Mouse (Mus musculus): ENCODE results near the gene Btbd35f10. TPM values are rescaled to one million over a fixed set of nuclear protein-coding genes. Genes with fewer than 3 reads are reported as not detected.

Gene Btbd35f10
- polyA plus RNA-seq (2017; shearing (Covaris generic)), result not detected

DNA sequence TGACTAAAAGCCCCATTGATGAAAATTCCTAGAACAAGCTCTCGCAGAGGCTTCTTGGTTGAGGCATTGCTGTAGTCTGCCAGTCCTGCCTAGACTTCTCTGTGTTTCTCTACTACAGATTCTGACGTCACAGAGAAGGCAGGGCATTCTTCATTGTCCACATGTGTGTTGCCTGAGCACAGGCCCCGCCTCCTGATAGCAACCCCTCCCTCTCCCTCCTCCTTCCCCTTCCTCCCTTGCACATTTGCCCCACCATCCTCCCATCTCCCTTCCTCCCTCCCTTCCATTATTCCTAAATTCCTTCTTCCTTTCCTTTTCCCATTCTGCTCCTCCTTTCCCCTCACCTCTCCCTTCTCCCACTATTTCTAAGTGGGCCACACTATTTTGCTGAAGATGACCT, at the start of gene Btbd35f10:
Btbd35f10 (minus strand) TSS at position 101 of the 400 bp plus-strand sequence.

Other genes starting within 250 kb of the Btbd35f10 start
- gene Btbd35f18, start 52.7 kb downstream of the Btbd35f10 start, polyA plus RNA-seq (2017; shearing (Covaris generic)), result not detected
- gene Btbd35f16, start 204.1 kb upstream of the Btbd35f10 start, polyA plus RNA-seq (2017; shearing (Covaris generic)), result not detected